ENCODE assay signal across 15 mouse cellular contexts in the genomic region with DNA sequence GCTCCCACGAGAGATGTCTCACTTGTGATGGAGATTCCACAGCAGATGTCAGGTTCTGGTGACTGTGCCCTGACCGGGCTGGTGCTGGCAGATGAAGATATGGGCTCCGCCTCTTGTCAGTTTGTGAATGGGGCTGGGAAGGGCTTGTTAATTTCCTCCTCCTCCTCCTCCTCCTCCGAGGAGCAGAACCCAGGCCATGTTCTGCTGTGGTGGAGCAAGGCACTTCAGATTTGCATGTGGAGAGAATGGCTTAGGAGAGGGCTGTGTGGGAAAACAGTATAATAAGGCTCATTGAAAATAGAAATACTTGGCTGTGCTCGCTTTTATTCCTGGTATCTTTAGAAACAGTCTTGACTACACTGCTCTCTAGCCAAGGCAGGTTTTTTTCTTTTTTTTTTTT.
A peak's percentile ranks its signal among the peaks of the same experiment; 100 is the strongest.
DNase-seq lines count a peak whose midpoint lies in the region; ATAC-seq lines count a peak whose summit lies in the region.
"Had no signal": no experiment of that assay in that cellular context is flagged by ENCODE, and none has a peak within 500 bp of the region (broad histone marks: within the 10 kb centered on the region; RNA-seq: fewer than 3 reads in every experiment).

No protein-coding gene starts in this region.

- WGBS in forebrain, embryonic 13.5 days: 21% methylated on average over 5 of the region's 5 CpGs
- WGBS in hindbrain, embryonic 15.5 days: 20% methylated on average over 5 of the region's 5 CpGs
- WGBS in neural tube, embryonic 14.5 days: 19% methylated on average over 5 of the region's 5 CpGs

- no peaks in the 10 kb centered on the region for H3K9me3 ChIP-seq in forebrain, embryonic 13.5 days (replicated peaks)
- no peaks in the 10 kb centered on the region for H3K9me3 ChIP-seq in hindbrain, embryonic 15.5 days
- H3K9me3 ChIP-seq in neural tube, embryonic 14.5 days (ENCODE audit: control insufficient read depth, low read length): no peaks in the 10 kb centered on the region
- H3K9me3 ChIP-seq: liver, embryonic 15.5 days had no signal

- H3K4me2 ChIP-seq in forebrain, embryonic 13.5 days: peak overlapping the region; percentile 59; the same call in 1 of the 2 replicates
- H3K4me2 ChIP-seq in hindbrain, embryonic 15.5 days: peak overlapping the region; percentile 68
- peak overlapping the region; percentile 64 for H3K4me2 ChIP-seq in neural tube, embryonic 14.5 days (ENCODE audit: low read depth, low read length)
- H3K4me2 ChIP-seq: liver, embryonic 15.5 days had no signal

- peak; percentile 73 for ATAC-seq in forebrain, embryonic 13.5 days
- peak; percentile 60 for ATAC-seq in hindbrain, embryonic 15.5 days (ENCODE audit: low FRiP score, low read depth)
- ATAC-seq in neural tube, embryonic 14.5 days (ENCODE audit: low read depth): peak; percentile 58

- peak overlapping the region; percentile 54; the same call in 1 of the 2 replicates for H3K9ac ChIP-seq in forebrain, embryonic 13.5 days
- H3K9ac ChIP-seq in hindbrain, embryonic 15.5 days: no peak overlapping the region
- peak overlapping the region; percentile 76 for H3K9ac ChIP-seq in neural tube, embryonic 14.5 days (replicated peaks; ENCODE audit: low read depth, low read length)
- H3K9ac ChIP-seq: liver, embryonic 15.5 days had no signal

- H3K4me1 ChIP-seq in forebrain, embryonic 13.5 days: peaks cover 35% of the 10 kb centered on the region
- peaks cover 29% of the 10 kb centered on the region for H3K4me1 ChIP-seq in hindbrain, embryonic 15.5 days (replicated peaks)
- peaks cover 23% of the 10 kb centered on the region for H3K4me1 ChIP-seq in neural tube, embryonic 14.5 days (ENCODE audit: control insufficient read depth, insufficient read depth, low read length)
- H3K4me1 ChIP-seq: liver, embryonic 15.5 days; megakaryocyte, embryonic 14.5 days had no signal

- no peaks in the 10 kb centered on the region for H3K27me3 ChIP-seq in forebrain, embryonic 13.5 days
- H3K27me3 ChIP-seq in hindbrain, embryonic 15.5 days: no peaks in the 10 kb centered on the region
- no peaks in the 10 kb centered on the region for H3K27me3 ChIP-seq in neural tube, embryonic 14.5 days (ENCODE audit: control insufficient read depth, insufficient read depth, low read length)
- H3K27me3 ChIP-seq: liver, embryonic 15.5 days; megakaryocyte, embryonic 14.5 days had no signal

- 0 out of 2 replicates have a peak overlapping the region, but pooled peaks have one; percentile 35 for H3K4me3 ChIP-seq in forebrain, embryonic 13.5 days
- H3K4me3 ChIP-seq in hindbrain, embryonic 15.5 days: no peak overlapping the region
- H3K4me3 ChIP-seq in neural tube, embryonic 14.5 days (ENCODE audit: low read depth, low read length): no peak overlapping the region
- H3K4me3 ChIP-seq: erythroblast, embryonic 14.5 days; liver, embryonic 15.5 days had no signal

- H3K27ac ChIP-seq in forebrain, embryonic 13.5 days: peak overlapping the region; percentile 84
- peak overlapping the region; percentile 88 for H3K27ac ChIP-seq in hindbrain, embryonic 15.5 days (replicated peaks)
- H3K27ac ChIP-seq in neural tube, embryonic 14.5 days (ENCODE audit: low read depth, low read length): peak overlapping the region; percentile 93
- H3K27ac ChIP-seq: liver, embryonic 15.5 days had no signal

- no peaks in the 10 kb centered on the region for H3K36me3 ChIP-seq in forebrain, embryonic 13.5 days (ENCODE audit: poor library complexity, severe bottlenecking)
- no peaks in the 10 kb centered on the region for H3K36me3 ChIP-seq in hindbrain, embryonic 15.5 days
- no peaks in the 10 kb centered on the region for H3K36me3 ChIP-seq in neural tube, embryonic 14.5 days (ENCODE audit: control insufficient read depth, insufficient read depth, low read length)
- H3K36me3 ChIP-seq: liver, embryonic 15.5 days had no signal

- DNase-seq in layer of hippocampus, postnatal 14 days (ENCODE audit: low spot score in 2 of 2): peak; percentile 19 to 23
- DNase-seq in layer of hippocampus, adult 11-12 months (ENCODE audit: low spot score): no peak
- no peak for DNase-seq in retina, postnatal 1 day
- no peak for DNase-seq in urinary bladder, postnatal 10 days (ENCODE audit: low spot score)
- DNase-seq in lung, postnatal 14 days: no peak
- DNase-seq: cerebellum, adult 9-11 months; heart, postnatal 4 days; kidney, adult 9 months; thymus, postnatal 36 days had no signal

Comparison
In these comparisons a context has a peak if more than half of its experiments do, and no peak if none do; other contexts are left out.
1. DNase-seq: peak in layer of hippocampus, postnatal 14 days (2 of 2); none in layer of hippocampus, adult 11-12 months (single experiment), retina, postnatal 1 day (single experiment), urinary bladder, postnatal 10 days (single experiment) and lung, postnatal 14 days (single experiment).
2. Peak in every context shown above with its lines, with median percentiles within 50 percentile points of each other: ATAC-seq, H3K27ac ChIP-seq and H3K4me2 ChIP-seq.